Mouse (Mus musculus): ENCODE results near the gene Calr4.

Calr4 gene

DNA sequence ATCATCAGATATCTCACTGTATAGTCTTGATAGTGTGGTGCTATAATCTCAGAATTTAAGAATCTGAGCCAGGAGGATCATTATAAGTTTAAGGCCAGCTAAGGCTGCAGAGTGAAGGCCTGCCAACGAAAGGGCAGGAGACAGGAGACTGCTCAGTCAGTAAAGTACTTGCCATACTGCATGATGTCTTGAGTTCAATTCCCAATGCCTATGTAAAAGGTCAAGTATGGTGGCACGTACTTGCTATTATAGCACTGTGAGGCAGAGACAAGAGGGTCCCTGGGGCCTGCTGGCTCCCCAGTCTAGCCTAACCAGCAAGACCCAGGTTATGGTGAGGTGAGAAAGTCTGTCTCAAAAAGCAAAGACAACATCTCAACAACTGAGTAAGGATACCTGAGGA lies at the start of gene Calr4:
Calr4 (plus strand) TSS at position 301 of the 400 bp plus-strand sequence.
- no peak for DNase-seq (ENCODE audit: low spot score)

DNA sequence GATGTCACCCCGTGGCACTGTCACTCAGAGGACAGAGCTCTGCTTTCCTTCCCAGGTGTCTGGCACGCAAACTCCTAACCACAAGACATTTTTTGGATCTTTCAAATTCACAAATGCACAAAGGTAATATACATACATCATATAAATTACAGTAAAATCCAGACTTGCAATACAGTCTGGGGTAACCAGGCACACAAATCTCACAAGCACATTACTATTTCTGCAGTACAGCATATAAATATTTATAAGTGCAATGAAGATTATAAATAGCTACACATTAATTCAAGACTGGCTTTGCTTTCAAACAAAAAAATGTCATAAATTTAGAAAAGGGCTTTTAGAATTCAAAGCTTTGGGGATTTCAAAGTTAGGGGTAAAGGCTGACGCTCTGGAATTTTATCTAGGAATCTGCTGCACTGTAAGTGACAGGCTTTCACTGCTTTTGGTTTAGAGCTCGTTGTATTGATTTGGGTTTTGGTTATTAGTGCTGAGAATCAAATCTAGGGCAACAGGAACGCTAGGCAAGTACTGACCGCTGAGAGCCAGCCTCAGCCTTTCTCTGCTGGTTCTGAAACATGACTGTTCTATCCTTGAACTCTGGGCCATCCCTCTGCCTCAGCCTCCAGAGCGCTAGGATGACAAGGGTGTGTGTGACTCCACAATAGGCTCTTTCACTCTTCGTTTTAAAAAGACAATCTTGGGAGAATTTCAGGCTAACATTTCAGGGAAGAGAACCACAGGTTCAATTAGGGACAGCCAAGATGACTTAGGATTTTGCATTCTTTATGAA lies 48.5 kb upstream of the Calr4 start:
- no peak for DNase-seq (ENCODE audit: low spot score)

DNA sequence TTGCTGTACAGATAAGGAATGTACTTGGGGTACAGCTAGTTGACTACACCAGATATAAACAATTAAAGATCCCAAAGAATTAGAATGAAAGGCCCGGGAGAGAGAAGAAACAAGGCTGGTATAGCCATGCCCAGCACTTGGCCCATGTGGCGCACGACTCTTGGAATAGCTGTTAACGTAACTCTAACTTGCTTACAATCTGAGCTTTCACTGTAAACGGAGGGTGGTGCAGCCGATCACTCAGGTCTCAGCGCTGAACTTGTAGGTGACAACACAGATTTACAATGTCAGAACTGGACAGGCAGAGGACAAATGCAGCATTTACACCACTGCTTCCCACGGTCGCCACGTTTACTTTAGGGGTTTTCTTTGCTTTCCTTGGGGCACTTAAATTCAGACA lies 42.7 kb upstream of the Calr4 start:
- no peak for DNase-seq (ENCODE audit: low spot score)

DNA sequence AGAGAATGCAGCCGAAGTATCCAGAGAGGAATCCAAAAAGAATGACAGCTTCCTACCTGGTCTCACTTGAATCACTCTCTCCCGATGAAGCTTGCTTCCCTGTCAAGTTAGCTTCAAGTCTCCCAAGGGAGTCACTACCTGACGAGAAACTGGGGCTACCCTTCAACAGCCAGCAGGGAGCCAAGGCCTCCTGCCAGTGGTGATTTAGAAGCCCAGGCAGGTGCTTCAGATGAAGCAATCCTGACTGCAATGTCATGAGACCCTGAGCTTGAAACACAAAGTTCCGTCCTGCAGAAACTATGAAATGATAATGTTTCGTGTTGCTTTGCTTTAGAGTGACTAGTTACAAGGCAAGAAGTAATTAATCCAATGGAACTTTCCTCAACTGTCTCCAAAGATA lies 40.4 kb upstream of the Calr4 start:
- DNase-seq (ENCODE audit: low spot score) = no peak

DNA sequence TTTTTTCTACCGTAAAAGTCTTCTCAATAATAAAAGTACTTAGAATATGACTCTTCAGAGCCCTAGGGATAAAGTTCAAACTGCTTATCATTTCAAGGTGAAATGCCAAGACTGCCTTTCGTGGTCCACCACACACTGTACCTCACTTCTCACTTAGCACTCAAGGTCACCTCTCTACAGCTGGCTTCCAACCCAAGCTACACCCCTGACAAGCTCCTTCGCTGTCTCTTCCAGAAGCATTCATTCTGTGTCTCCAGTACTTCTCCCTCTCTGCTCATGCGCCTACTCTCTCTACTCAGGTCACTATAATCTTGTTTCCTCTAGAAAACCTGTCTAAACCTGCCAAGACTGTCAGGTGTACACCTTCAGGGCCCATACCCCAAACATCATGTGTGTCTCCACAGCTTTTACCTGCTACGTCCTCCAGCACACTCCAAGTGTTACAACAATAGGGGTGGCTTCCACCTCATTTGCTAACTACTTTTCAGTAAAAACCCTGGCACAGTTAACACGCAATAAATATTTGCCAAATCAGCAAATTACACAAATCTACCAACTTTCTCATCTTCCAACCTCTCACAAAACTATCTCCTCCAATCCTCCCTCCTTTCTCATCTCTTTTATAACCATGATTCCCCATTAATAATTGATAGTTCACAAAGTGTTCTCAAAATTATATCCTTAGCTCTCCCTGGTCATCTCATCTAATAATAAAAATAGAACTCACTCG lies 38.2 kb upstream of the Calr4 start:
- DNase-seq (ENCODE audit: low spot score) = no peak

DNA sequence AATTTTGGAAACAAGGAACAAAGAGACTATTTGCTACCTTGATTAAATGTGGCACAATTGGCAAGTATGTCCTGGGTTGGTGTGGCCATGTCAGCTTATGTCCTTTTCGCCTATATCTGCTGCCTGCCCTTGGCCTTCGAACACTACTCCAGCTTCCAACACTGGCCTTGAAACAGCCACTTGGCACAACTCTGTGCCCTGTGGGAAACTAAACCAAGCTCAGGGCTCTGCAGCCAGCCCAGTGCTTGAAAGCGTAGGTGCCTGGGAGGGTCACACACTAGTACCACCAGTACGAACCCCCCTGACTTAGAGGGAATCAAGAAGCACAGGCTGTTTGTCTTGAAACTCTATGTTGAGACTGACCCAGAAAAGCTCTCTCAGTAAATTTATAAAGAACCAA lies 35.2 kb upstream of the Calr4 start:
- no peak for DNase-seq (ENCODE audit: low spot score)

DNA sequence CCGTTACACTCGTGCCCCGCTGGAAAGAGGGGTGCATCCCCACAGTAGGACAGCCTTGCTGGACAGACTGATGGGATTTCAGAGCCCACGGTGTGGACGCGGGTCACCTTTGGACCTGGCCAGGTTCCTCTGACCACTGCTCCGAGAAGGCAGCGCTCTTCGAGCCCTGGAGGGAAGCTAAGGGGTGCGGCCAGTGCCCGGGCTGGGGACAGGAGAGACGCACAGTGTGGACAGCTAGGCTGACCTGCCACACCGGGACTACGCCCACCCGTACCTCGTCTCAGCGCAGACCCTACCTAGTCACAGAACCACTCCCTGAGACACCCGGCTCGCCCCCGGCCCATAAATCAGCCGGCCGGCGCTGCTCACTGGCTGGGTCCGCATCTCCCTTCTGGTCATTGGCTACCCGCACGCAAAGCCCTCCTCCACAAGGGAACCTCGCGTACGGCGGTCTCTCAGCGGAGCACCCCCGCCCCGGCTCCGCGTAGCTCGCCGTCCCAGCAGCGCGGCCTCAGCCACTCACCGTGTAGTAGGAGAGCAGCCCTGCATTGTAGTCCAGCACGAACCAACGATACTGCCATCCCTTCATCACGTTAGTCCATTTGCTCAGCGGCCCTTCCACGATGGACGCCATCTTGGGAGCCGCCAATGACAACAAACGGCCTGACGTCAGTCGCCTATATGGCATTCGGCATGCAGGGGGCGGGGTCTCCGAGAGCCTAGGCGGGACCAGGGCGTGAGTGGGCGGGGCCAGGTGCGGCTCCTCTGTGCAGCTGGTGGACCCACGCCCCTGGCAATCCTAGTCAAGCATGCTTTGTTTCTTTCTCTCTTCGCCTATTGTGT lies 32.5 kb upstream of the Calr4 start, which contains the start of gene Osbpl9:
Osbpl9 (minus strand) TSS at position 691 of the 843 bp plus-strand sequence.
- peak; percentile 99 for DNase-seq (ENCODE audit: low spot score)

DNA sequence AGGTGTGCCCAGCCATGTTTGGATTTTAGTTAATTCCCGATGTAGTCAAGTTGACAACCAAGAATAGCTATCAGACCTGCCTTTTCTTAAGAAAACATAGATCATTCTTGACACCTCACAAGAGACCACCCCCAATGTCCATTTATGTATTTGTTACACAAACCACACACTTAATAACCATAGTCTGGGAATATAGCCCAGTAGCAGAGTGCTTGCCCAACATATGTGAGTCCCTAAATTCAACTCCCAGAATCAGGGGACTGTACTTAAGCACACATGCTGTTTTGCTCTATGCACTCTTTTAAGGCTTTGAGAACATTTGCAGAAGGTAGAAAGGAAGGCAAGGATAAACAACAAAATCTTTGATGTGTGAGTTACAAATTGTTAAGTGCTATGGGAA lies 30.4 kb upstream of the Calr4 start:
- no peak for DNase-seq (ENCODE audit: low spot score)

DNA sequence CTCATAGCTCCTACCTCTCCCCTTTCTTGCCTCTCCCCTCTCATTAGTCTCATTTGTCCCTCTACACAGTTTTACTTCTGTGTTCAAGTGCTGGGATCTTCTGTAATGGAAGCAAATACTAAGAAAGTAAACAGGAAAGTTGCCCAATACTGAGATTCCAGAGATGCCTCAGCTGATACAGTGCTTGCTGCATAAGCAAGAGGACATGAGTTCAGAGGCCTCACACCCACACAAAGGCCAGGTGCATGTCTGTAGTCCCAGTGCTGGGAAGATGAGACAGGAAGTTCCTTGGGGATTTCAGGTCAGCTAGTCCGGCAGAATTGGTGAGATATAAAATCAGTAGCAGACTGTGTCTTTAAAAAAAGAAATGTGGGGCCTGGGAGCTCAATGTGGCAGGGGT lies 29.9 kb upstream of the Calr4 start:
- DNase-seq (ENCODE audit: low spot score) = no peak

DNA sequence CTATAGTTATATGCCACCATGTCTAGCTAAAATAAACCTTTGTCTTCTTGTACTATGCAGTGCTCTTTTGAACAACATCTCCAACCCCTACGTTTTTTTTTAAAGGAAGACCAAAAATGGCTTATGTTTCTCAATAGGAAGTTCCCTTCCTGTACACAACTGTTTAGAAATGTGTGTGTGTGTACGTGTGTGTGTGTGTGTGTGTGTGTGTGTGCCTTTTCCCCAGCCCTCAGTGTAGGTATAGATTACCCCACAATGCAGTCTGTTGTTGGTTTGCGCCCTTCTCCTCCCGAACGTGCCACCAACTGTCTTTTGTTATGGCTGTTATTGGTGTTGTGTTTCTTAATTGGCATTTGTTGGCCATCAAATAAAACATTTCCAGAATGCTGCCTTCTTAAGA lies 26.8 kb upstream of the Calr4 start:
- no peak for DNase-seq (ENCODE audit: low spot score)

DNA sequence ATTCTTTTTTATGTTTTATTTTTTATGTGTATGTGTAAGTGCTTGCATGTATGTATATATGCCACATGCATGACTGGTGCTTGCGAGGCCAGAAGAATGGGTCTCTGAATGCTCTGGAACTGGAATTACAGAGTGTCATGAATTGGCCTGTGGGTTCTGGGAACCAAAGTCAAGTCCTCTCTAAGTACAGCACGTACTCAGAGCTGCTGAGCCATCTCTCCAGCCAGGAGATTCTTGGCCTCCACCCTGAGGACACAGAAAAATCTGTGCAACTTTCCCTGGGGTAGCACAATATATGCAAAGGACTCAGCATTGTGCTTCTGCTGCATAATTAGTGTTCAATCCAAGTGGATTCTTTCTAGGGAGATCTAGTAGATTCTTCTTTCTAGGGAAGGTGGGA lies 24.0 kb upstream of the Calr4 start:
- no peak for DNase-seq (ENCODE audit: low spot score)

DNA sequence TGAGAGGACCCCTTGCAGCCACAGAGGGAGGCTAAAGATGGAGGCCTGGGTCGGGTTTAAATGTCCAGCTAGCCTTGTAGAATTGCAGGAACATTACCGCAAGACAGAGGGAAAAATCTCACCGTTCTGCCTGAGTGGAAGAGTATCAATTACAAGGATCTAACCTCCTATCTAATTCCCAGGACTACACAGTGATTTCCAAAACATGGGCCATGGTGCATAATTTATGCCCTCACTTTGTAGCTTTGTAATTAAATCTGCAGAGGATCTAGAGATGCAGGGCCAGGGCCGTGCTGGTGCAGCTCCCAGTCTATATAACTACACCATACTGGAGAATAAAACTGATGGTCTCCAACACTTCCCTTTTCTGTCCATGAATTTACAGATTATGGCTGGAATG lies 23.4 kb upstream of the Calr4 start:
- no peak for DNase-seq (ENCODE audit: low spot score)

DNA sequence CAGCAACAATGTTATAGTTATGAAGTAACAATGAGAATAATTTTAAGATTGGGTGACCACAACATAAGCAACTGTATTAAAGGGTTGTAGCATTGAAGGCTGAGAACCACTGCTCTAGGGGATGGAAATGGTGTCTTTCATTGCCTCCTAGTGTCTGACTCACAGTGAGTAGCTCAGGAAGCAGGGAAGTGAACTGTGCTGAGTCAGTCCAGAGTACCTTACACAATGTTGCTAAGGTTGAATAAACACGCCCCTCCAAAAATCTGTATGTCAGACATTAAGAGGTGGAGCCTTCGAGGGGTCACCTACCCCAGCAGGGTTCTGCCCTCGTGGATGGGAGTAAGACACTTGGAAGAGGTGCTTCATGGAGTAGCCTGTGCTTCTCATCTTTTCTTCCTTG lies 20.3 kb upstream of the Calr4 start:
- DNase-seq (ENCODE audit: low spot score) = no peak

DNA sequence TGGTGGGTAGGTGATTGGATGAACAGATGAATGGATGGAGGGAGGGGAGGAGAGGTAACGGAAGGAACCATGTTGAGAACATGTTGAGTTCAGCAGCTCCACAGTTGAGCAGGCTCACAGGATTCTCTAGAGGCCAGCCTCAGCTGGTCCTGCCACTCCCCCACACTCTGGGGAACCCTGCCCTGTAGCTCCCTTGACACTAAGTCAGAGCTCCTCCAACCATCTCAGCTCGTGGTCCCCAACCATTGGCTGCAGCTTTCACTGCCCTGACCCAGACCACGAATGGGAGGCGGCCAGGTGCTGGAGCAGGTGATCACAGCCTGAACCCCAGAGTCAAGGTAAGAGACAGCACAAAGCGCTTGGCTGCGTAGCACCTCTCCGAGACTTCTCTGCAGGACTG lies 16.3 kb upstream of the Calr4 start:
- no peak for DNase-seq (ENCODE audit: low spot score)

DNA sequence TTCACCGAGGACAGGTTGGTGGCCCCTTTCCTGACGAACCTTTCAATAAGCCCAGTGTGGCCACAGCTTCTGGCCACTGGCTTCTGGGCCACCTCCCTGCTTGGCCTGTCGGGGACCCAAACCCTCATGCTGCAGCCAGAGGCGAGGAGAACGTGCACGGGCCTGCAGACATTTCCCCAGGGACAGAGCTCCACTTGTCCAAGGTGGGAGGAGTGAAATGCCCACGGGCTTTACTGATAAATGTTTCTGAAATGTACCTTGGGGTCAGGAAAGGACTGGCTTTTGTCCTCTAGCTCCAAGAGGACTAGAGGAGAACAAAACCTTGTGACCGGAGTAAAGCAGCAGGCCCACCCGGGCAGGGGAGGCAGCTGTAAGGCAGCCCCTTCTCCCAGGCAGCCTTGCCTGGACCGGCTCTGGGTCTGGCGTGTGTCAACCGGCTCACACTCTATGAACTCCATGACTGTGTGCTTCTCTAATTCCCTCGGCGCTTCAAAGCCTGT lies 13.8 kb upstream of the Calr4 start:
- no peak for DNase-seq (ENCODE audit: low spot score)

DNA sequence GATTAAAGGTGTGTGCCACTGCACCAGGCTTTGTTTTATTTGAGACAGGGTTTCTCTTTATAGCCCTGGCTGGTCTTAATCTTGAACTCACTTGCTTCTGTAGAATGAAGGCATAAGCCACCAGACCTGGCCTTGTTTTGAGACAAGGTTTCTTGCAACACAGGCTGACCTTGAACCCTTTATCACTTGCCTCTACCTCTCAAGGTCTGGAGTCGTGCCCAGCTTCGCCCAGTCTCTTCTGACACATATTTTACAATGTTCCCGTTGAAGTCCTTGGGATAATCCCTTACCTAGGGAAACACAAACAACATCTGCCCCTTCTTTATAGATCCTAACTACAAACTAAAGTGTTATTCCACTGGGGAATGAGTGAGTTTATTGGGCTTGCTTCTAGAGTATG lies 12.3 kb upstream of the Calr4 start:
- DNase-seq (ENCODE audit: low spot score) = no peak

DNA sequence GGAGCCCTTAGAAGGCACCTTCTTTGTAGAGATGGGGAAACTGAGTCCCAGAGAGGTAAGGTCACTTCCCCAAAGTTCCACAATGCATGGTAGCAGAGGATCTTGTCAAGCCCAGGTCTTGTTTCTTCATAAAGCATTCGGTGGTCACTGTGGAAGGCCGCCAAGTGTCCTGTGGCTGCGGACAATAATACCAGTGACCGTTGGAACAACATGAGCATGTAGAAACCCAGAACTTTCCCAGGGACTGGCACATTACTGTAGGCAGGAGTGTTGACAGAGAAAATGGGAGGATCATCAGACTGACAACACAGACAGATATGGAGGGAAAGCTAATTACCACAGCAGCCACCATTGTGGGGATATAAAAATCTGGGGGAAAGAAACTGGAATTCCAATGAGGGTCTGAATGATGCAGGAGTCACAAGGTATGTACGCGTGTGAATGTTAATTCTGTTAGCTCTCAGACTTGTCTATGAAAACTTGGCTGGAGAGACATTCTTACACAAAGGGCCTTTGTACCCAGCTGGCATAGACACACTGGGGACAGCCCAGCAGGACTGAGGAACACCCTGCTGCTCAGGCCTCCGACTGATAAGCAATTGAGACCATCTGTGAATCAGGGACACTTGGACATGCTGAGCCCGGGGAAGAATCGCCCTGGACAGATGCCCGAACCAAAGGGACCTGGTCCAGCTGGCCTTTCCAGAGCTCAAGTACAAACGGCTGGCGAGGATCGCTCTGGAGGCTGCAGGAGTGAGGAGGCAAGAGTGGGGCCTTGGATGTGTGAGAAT lies 9.3 kb upstream of the Calr4 start:
- DNase-seq (ENCODE audit: low spot score) = no peak

DNA sequence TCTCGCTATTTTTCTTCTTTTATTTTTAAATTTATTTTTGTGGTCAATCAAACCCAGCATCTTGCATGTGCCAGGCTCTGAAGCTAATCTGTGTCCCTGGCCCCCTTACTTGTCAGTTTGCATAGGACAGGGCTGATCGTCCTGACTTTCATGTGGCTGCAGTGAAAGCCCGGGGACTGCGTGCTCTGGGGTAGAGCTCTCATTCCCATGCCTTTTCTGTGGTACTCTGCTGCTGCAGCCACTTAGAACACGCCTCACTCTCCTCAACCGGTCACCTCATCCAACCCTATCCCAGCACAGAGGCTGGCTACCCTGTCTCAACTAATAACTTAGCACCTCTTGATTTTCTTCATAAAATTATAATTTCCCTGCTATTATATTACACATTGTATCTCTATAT lies 8.7 kb upstream of the Calr4 start:
- no peak for DNase-seq (ENCODE audit: low spot score)

DNA sequence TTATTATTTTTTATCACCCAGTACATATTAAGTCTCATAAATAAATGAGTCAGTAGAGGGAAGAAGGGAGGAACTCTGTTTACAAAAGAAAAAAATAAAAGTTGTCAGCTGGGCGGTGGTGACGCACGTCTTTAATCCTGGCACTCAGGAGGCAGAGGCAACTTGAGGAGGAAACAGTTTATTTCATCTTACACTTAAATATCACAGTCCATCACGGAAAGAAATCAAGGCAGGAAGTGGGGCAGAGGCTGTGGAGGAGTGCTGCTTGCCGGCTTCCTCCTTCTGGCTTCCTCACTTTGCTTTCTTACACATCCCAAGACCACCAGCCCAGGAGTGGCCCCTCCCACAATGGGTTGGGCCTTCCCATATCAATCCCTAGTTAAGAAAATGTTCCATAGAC lies 8.2 kb upstream of the Calr4 start:
- peak; percentile 16 for DNase-seq (ENCODE audit: low spot score)

DNA sequence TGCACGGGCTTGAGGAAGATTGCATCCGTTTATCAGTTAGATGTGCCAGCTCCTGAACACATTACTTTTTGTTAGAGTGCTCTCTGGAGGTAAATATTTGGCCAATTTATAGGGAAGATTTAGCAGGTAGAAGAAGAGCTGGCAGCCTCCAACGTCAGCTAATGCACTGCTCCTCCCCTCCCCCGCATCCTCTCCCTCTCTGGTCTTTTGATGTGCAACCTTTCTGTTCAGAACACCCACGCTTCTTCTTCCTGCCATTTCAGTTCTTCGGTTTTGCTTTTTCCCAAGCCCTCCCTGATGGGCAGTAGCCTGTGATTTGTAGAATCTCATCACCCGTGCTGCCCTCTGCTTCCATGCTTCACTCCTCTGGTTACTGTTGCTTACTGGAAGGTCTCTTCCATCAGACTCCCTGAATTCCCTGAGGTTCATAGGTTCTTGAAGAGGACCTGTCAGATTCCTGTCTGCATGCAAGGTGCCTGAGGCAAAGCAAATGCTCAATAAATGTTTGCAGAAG lies 4.5 kb upstream of the Calr4 start:
- DNase-seq (ENCODE audit: low spot score) = peak; percentile 55

DNA sequence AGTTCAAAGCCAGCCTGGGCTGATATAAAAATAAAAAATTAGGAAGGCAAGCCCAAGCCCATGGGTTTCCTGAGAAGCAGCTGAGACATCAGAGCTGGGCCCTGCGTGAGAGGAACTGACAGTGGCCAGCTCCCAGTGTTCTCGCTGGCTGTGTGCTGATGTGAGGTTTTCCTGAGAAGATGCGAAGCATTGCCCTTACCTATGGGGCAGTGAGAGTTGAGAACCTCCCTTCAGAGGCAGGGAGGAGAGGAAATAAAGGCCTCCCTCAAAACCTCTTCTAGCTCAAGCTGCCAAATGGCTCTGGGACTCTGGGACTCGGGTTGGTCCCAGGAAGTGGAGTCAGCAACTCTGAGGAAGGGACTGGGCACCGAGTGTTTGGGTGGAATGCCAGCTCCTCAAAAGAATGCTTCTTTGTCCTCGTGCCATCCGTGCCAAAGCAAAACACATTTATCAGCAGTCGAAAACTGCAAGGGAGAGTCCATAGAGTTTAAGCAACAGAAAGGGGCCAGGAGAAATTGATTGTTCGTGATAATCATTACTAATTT lies 593 bp downstream of the Calr4 start:
- no peak for DNase-seq (ENCODE audit: low spot score)

Data from T-cell, adult 2 months (primary cell).